Mouse (Mus musculus): ENCODE results near the gene Adra2b. TPM values are rescaled to one million over a fixed set of nuclear protein-coding genes. Genes with fewer than 3 reads are reported as not detected.
A peak's percentile ranks its signal among the peaks of the same experiment; 100 is the strongest.

Gene Adra2b
- polyA plus RNA-seq, 1 experiment from 2014 or later, result 3.2 TPM

GRCm38 (mm10) chr2:127375759-127376341 is 12.8 kb downstream of the Adra2b start:
- H3K27me3 ChIP-seq (ENCODE audit: poor library complexity, severe bottlenecking), result no peaks in the 10 kb centered on the region
- 63% methylated on average over 7 of the region's 7 CpGs for WGBS
- H3K36me3 ChIP-seq (replicated peaks), result no peaks in the 10 kb centered on the region
- no peaks in the 10 kb centered on the region for H3K9me3 ChIP-seq
- peaks cover 22% of the 10 kb centered on the region for H3K4me1 ChIP-seq
- H3K4me3 ChIP-seq, result no peak overlapping the region
- DNase-seq (ENCODE audit: extremely low spot score, low spot score), result no peak
- 0 out of 2 replicates have a peak overlapping the region, but pooled peaks have one; percentile 41 for H3K27ac ChIP-seq

DNA sequence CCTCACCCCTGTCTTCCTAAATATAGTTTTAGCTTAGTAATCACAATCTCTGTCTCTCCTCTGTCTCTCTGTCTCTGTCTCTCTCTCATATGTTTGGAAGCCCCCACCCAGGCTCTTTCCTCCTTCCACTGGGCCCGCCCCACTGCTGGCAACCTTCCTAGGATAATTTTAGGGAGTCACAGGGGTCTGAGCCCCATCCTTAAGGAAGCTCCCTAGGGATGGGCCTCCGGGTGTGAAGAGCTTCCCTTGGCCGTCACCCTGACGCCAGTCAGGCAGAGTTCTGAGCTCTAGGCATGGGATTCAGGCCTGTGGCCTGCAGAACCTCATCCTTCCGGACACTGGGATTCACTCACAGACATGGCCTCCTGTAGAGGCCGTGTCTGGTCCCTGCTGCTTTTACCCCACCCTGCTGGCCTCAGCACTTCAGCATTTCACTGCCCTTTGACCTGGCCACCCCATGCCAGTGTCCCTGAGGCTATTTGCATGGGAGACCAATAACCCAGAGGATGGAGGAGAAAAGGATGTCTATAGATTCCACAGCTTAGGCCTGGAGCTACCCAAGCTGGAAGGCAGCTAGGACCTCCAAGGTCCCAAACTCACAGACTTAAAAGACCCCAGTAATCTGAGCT is 13.5 kb downstream of the Adra2b start:
- no peak for DNase-seq (ENCODE audit: extremely low spot score, low spot score)
- WGBS, result 78% methylated on average over 6 of the region's 6 CpGs
- H3K36me3 ChIP-seq (replicated peaks), result no peaks in the 10 kb centered on the region
- H3K4me3 ChIP-seq, result no peak overlapping the region
- peaks cover 15% of the 10 kb centered on the region for H3K4me1 ChIP-seq
- no peaks in the 10 kb centered on the region for H3K9me3 ChIP-seq
- H3K27ac ChIP-seq, result no peak overlapping the region
- H3K27me3 ChIP-seq (ENCODE audit: poor library complexity, severe bottlenecking), result no peaks in the 10 kb centered on the region

DNA sequence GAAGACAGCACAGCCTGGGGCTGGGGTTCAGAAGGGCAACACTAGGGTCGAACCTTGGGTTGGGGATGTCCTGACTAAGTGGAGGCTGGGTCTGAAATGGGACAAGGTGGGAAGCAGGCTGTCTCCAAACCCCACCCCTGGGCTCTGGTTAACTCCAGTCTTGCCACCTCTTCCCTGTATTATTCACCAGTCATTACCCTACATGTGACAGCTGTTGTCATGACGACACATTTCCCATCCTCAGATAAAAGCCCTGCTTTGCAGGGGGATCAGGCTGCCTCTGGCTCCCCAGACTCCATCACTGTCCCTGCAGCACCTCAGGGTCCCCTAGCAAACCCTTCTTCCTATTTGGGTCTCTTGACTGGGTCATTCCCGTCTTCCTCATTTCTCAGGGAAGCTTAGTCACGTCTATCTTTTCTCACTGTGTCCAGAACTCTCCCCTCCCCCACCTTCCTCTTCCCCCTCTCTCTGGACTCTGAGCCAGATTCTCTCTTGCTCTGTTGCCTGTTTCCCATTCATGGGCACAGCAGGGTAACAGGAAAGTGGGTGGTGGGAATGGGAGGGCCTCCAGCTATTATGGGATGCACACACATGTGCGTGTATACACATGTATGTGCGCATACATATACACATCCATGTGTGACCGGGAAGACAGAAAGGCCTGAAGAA is 15.1 kb downstream of the Adra2b start:
- H3K27ac ChIP-seq, result no peak overlapping the region
- no peaks in the 10 kb centered on the region for H3K9me3 ChIP-seq
- H3K4me1 ChIP-seq, result peaks cover 14% of the 10 kb centered on the region
- 71% methylated on average over 7 of the region's 7 CpGs for WGBS
- no peak for DNase-seq (ENCODE audit: extremely low spot score, low spot score)
- no peaks in the 10 kb centered on the region for H3K27me3 ChIP-seq (ENCODE audit: poor library complexity, severe bottlenecking)
- no peak overlapping the region for H3K4me3 ChIP-seq
- no peaks in the 10 kb centered on the region for H3K36me3 ChIP-seq (replicated peaks)

DNA sequence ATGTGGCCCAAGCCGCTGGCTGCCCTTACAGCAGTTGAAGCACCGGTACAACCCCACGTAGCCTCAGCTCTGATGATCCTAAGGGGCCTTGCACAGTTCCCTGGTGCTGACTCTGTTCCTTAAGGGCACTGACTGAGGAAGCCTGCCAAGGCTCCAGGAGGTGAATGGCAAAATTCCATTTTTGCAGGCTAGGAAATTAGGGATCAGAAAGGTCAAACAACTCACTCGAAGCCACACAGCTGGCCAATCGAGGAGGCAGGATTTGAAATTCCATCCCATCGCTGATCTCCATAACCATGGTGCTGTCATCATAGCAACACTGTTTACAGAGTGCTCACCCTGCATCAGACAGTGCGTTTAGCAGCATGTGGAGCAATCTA is 15.6 kb downstream of the Adra2b start:
- Histone ChIP-seq H3K27ac (no peak overlapping the region), H3K4me3 (no peak overlapping the region), H3K4me1 (peaks cover 14% of the 10 kb centered on the region), H3K27me3 (ENCODE audit: poor library complexity, severe bottlenecking) (no peaks in the 10 kb centered on the region), H3K9me3 (no peaks in the 10 kb centered on the region), H3K36me3 (replicated peaks) (no peaks in the 10 kb centered on the region)
- no peak for DNase-seq (ENCODE audit: extremely low spot score, low spot score)
- 80% methylated on average over 7 of the region's 7 CpGs for WGBS

- H3K27me3 ChIP-seq (ENCODE audit: poor library complexity, severe bottlenecking), result no peaks in the 10 kb centered on the region
- peaks cover 14% of the 10 kb centered on the region for H3K4me1 ChIP-seq
- WGBS, result 87% methylated on average over 3 of the region's 3 CpGs
- H3K36me3 ChIP-seq (replicated peaks), result no peaks in the 10 kb centered on the region
- H3K4me3 ChIP-seq, result no peak overlapping the region
- no peaks in the 10 kb centered on the region for H3K9me3 ChIP-seq
- no peak for DNase-seq (ENCODE audit: extremely low spot score, low spot score)
- no peak overlapping the region for H3K27ac ChIP-seq
These were observed 16.2 kb downstream of the Adra2b start for GRCm38 (mm10) chr2:127379250-127379649.

DNA sequence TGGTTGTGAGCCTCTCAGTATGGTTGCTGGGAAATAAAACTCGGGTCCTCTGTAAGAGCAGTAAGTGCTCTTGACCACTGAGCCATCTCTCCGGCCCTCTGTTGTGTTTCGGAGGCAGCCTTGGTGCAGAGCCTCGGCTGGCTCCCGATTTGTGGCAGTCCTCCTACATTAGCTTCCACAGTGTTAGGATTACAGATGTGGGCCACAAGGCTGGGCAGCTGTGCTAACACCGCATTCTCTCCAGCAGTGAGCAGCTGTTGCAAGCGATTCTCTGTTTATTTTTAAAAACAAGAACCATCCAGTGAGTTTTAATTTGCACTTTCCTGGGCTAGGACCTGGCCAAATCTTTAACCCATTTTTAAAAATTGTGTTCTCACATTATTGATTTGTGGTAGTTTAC is 20.9 kb downstream of the Adra2b start:
- Histone ChIP-seq H3K4me1 (no peaks in the 10 kb centered on the region), H3K9me3 (no peaks in the 10 kb centered on the region), H3K27me3 (ENCODE audit: poor library complexity, severe bottlenecking) (no peaks in the 10 kb centered on the region), H3K36me3 (replicated peaks) (no peaks in the 10 kb centered on the region), H3K4me3 (no peak overlapping the region), H3K27ac (no peak overlapping the region)
- 78% methylated on average over 7 of the region's 7 CpGs for WGBS
- DNase-seq (ENCODE audit: extremely low spot score, low spot score), result no peak

GRCm38 (mm10) chr2:127387521-127387920 is 24.5 kb downstream of the Adra2b start:
- H3K4me3 ChIP-seq, result no peak overlapping the region
- DNase-seq (ENCODE audit: extremely low spot score, low spot score), result no peak
- H3K36me3 ChIP-seq (replicated peaks), result no peaks in the 10 kb centered on the region
- no peak overlapping the region for H3K27ac ChIP-seq
- WGBS, result 90% methylated on average over 2 of the region's 2 CpGs
- H3K9me3 ChIP-seq, result no peaks in the 10 kb centered on the region
- H3K4me1 ChIP-seq, result no peaks in the 10 kb centered on the region
- H3K27me3 ChIP-seq (ENCODE audit: poor library complexity, severe bottlenecking), result no peaks in the 10 kb centered on the region

GRCm38 (mm10) chr2:127390352-127390751 is 27.3 kb downstream of the Adra2b start:
- H3K4me1 ChIP-seq, result no peaks in the 10 kb centered on the region
- no peak overlapping the region for H3K4me3 ChIP-seq
- no peaks in the 10 kb centered on the region for H3K9me3 ChIP-seq
- WGBS, result 84% methylated on average over 3 of the region's 3 CpGs
- DNase-seq (ENCODE audit: extremely low spot score, low spot score), result no peak
- H3K27me3 ChIP-seq (ENCODE audit: poor library complexity, severe bottlenecking), result no peaks in the 10 kb centered on the region
- H3K36me3 ChIP-seq (replicated peaks), result no peaks in the 10 kb centered on the region
- H3K27ac ChIP-seq, result no peak overlapping the region

GRCm38 (mm10) chr2:127390846-127391245 is 27.8 kb downstream of the Adra2b start:
- Histone ChIP-seq H3K36me3 (replicated peaks) (no peaks in the 10 kb centered on the region), H3K4me1 (no peaks in the 10 kb centered on the region), H3K4me3 (no peak overlapping the region), H3K27me3 (ENCODE audit: poor library complexity, severe bottlenecking) (no peaks in the 10 kb centered on the region), H3K27ac (no peak overlapping the region), H3K9me3 (no peaks in the 10 kb centered on the region)
- no peak for DNase-seq (ENCODE audit: extremely low spot score, low spot score)
- 79% methylated on average over 4 of the region's 4 CpGs for WGBS

DNA sequence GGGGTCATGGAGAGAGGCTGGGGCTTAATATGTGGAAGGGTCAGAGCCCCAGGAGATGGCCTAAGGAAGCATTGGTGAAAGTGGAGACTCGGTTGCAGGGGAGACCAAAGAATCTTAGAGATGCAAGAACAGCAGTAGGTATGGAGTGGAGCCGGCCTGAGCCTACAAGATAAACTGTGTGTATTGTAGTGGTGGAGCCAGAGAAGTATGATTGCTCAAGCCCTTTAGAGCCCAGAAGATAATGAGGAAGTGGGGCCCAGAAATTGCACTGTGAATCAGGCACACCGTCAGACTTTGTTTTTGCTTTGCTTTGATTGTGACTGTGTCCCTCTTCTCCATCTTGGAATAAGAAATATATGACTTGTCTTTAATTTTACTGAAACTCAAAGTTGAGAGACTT is 28.3 kb downstream of the Adra2b start:
- H3K27me3 ChIP-seq (ENCODE audit: poor library complexity, severe bottlenecking), result no peaks in the 10 kb centered on the region
- no peaks in the 10 kb centered on the region for H3K9me3 ChIP-seq
- no peak overlapping the region for H3K27ac ChIP-seq
- H3K36me3 ChIP-seq (replicated peaks), result no peaks in the 10 kb centered on the region
- 81% methylated on average over 3 of the region's 3 CpGs for WGBS
- H3K4me3 ChIP-seq, result no peak overlapping the region
- DNase-seq (ENCODE audit: extremely low spot score, low spot score), result no peak
- no peaks in the 10 kb centered on the region for H3K4me1 ChIP-seq

GRCm38 (mm10) chr2:127394606-127395161 is 31.7 kb downstream of the Adra2b start:
- WGBS, result 90% methylated on average over 5 of the region's 5 CpGs

DNA sequence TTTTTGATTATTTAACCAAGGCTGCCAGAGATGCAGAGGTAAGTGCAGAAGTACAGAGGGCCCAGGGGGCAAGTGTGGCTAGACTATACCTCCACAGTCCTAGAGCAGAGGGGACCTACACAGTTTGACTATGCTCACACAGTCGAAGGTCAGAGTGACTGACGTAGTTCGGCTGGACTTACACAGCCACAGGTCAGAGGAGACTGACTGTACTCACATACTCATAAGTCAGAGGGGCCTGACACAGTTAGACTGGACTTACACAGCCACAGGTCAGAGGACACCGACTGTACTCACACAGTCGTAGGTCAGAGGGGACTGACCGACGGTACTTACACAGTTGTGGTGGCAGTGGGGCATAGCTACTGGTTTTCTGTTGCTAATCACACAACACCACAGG is 35.7 kb downstream of the Adra2b start:
- no peaks in the 10 kb centered on the region for H3K36me3 ChIP-seq (replicated peaks)
- WGBS, result 91% methylated on average over 7 of the region's 7 CpGs
- no peaks in the 10 kb centered on the region for H3K9me3 ChIP-seq
- H3K4me1 ChIP-seq, result peaks cover 13% of the 10 kb centered on the region
- H3K27me3 ChIP-seq (ENCODE audit: poor library complexity, severe bottlenecking), result no peaks in the 10 kb centered on the region
- H3K4me3 ChIP-seq, result no peak overlapping the region
- no peak overlapping the region for H3K27ac ChIP-seq
- no peak for DNase-seq (ENCODE audit: extremely low spot score, low spot score)

More at GRCm38 (mm10) chr2:127394606-127395161, 31.7 kb downstream of the Adra2b start:
- no peaks in the 10 kb centered on the region for H3K36me3 ChIP-seq (replicated peaks)
- H3K27ac ChIP-seq, result no peak overlapping the region
- no peak overlapping the region for H3K4me3 ChIP-seq
- no peaks in the 10 kb centered on the region for H3K4me1 ChIP-seq
- no peak for DNase-seq (ENCODE audit: extremely low spot score, low spot score)
- no peaks in the 10 kb centered on the region for H3K27me3 ChIP-seq (ENCODE audit: poor library complexity, severe bottlenecking)
- no peaks in the 10 kb centered on the region for H3K9me3 ChIP-seq

DNA sequence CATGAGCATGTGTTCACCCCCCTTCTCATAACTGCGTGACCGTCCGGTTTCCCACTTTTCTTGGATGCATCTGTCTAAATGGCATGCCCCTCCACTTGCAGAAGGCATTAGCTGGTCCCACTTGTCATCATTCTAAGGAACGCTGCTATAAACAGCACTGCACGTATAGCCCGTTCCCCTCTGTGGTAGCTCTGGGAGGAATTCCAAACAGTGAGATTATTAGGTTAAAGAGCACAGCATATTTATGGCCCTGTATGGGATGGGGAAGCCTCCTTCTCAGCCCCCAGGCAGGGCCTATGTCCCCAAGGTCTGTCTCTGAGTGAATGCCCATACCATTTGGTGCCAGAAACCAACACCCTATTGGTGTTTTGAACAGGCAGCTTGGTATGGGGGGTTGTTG is 48.1 kb downstream of the Adra2b start:
- no peaks in the 10 kb centered on the region for H3K9me3 ChIP-seq
- no peaks in the 10 kb centered on the region for H3K36me3 ChIP-seq (replicated peaks)
- no peak for DNase-seq (ENCODE audit: extremely low spot score, low spot score)
- no peak overlapping the region for H3K27ac ChIP-seq
- H3K4me1 ChIP-seq, result no peaks in the 10 kb centered on the region
- no peaks in the 10 kb centered on the region for H3K27me3 ChIP-seq (ENCODE audit: poor library complexity, severe bottlenecking)
- WGBS, result 91% methylated on average over 6 of the region's 6 CpGs
- no peak overlapping the region for H3K4me3 ChIP-seq

Measured in forebrain, embryonic 10.5 days (tissue).